Mouse (Mus musculus) neural tube, embryonic 15.5 days (tissue): ENCODE measurements around the gene Pole4. TPM values are rescaled to one million over a fixed set of nuclear protein-coding genes. Genes with fewer than 3 reads are reported as not detected.
A peak's percentile ranks its signal among the peaks of the same experiment; 100 is the strongest.
"Not testable (repeated sequence)": the region's sequence is repeated elsewhere in the genome, so short reads cannot be mapped to it uniquely, and the experiment has no call there.

Experiments used
- ATAC-seq: fragments of 200-750 bp; cut with Nextera tagmentation; 2 replicates; pipeline ENCODE4 v1.8.0; 2017; ENCODE audit warnings: mild to moderate bottlenecking, moderate TSS enrichment, moderate library complexity; ENCODE audit not compliant: low FRiP score
- H3K27ac ChIP-seq: fragments of 300-500 bp; sonication (generic); replicated peaks from 2 replicates; pipeline ENCODE4 v1.5.1; 2015; ENCODE audit warnings: mild to moderate bottlenecking, inconsistent platforms
- H3K27me3 ChIP-seq: fragments of 300-500 bp; sonication (generic); replicated peaks from 2 replicates; pipeline ENCODE4 v1.6.1; 2015; ENCODE audit warnings: inconsistent platforms
- H3K36me3 ChIP-seq: fragments of 300-500 bp; sonication (generic); 2 replicates; pipeline ENCODE4 v1.6.1; 2015; ENCODE audit warnings: inconsistent platforms
- H3K4me1 ChIP-seq: fragments of 300-500 bp; sonication (generic); 2 replicates; pipeline ENCODE4 v1.6.1; 2015; ENCODE audit warnings: inconsistent platforms
- H3K4me2 ChIP-seq: fragments of 300-500 bp; sonication (generic); 2 replicates; pipeline ENCODE4 v1.6.1; 2015; ENCODE audit warnings: inconsistent platforms, mild to moderate bottlenecking, moderate library complexity
- H3K4me3 ChIP-seq: fragments of 300-500 bp; sonication (generic); replicated peaks from 2 replicates; pipeline ENCODE4 v1.5.1; 2015; ENCODE audit warnings: mild to moderate bottlenecking, inconsistent platforms
- H3K9ac ChIP-seq: fragments of 300-500 bp; sonication (generic); replicated peaks from 2 replicates; pipeline ENCODE4 v1.6.1; 2015; ENCODE audit warnings: mild to moderate bottlenecking, inconsistent platforms
- H3K9me3 ChIP-seq: fragments of 300-500 bp; sonication (generic); replicated peaks from 2 replicates; pipeline ENCODE4 v1.6.1; 2016; ENCODE audit warnings: inconsistent platforms
- WGBS: fragments of 180-500 bp; shearing (Covaris S2); methylation state at CpG from one replicate; pipeline ENCODE4 v1.1.7; 2015; ENCODE audit warnings: mixed read lengths; 5-methylcytosine and 5-hydroxymethylcytosine counted together
- polyA plus RNA-seq: library from polyadenylated mRNA; unstranded; fragments of >200 nt; fragmentation: Nextera tagmentation; extraction: Ambion mirVana; gene quantifications from 2 replicates; pipeline ENCODE4 v1.2.1, GENCODE M21; 2015

Gene Pole4
- polyA plus RNA-seq, 1 experiment from 2014 or later, result 150 TPM

DNA sequence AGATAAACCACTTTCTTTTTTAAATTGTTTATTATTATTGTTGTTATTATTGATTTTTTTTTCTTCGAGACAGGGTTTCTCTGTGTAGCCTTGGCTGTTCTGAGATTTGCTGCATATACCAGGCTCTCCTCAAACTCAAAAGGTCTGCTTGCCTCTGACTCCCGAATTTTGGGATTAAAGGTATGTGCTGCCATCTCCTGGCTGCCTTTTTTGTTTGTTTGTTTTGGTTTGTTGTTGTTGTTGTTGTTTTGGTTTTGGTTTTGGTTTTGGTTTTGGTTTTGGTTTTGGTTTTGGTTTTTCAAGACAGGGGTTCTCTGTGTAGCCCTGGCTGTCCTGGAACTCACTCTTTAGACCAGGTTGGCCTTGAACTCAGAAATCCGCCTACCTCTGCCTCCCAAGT is 27.5 kb downstream of the Pole4 start:
- WGBS, result 70% methylated on average over 3 of the region's 3 CpGs
- H3K4me2 ChIP-seq, H3K36me3 ChIP-seq: not testable (repeated sequence)

DNA sequence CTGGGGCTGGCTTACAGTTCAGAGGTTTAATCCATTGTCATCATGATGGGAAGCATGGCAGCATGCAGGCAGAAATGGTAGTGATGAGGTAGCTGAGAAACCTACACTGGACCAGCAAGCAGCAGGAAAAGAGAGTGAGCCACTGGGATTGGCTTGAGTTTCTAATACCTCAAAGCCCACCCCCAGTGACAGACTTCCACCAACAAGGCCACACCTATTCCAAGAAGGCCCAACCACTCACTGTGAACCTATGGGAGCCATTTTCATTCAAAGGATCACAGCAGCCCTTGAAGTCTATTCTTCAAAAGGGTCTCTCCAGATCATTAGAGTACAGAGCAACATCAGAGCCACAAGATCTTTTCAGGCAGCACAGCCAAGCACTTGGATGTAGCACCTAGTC is 38.7 kb downstream of the Pole4 start:
- ATAC-seq, result no peak
- H3K4me3 ChIP-seq, result no peak overlapping the region
- H3K36me3 ChIP-seq, result no peaks in the 10 kb centered on the region
- no peak overlapping the region for H3K4me2 ChIP-seq
- H3K9me3 ChIP-seq, result no peaks in the 10 kb centered on the region
- H3K27me3 ChIP-seq, result no peaks in the 10 kb centered on the region
- H3K4me1 ChIP-seq, result no peaks in the 10 kb centered on the region
- no peak overlapping the region for H3K27ac ChIP-seq
- H3K9ac ChIP-seq, result no peak overlapping the region

More for the DNA sequence above, 27.5 kb downstream of the Pole4 start:
- H3K4me3 ChIP-seq, H3K4me1 ChIP-seq, H3K27me3 ChIP-seq, H3K9me3 ChIP-seq, ATAC-seq, H3K27ac ChIP-seq, H3K9ac ChIP-seq: not testable (repeated sequence)

DNA sequence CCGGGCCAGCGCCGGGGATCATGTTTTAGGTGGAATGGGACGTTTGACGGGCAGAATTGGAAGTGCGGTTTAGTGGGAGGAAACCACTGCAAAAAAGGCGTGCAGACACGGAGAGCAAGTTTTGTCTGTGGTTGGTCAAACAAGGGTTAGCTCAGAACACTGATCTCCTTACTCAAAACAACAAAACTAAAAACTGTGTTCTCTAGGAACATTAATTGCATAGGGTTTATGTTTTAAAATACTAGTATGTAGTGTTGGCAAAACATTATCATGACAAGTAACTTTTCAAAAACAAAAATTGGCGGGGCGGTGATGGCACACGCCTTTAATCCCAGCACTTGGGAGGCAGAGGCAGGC is 52.0 kb downstream of the Pole4 start:
- no peaks in the 10 kb centered on the region for H3K27me3 ChIP-seq
- no peak for ATAC-seq
- peak overlapping the region; percentile 79 for H3K9ac ChIP-seq
- H3K4me3 ChIP-seq, result peak overlapping the region; percentile 72
- H3K27ac ChIP-seq, result peak overlapping the region; percentile 93
- H3K4me1 ChIP-seq, result peaks cover 11% of the 10 kb centered on the region
- H3K4me2 ChIP-seq, result peak overlapping the region; percentile 78
- H3K36me3 ChIP-seq, result no peaks in the 10 kb centered on the region
- WGBS, result 35% methylated on average over 11 of the region's 11 CpGs
- H3K9me3 ChIP-seq, result no peaks in the 10 kb centered on the region

DNA sequence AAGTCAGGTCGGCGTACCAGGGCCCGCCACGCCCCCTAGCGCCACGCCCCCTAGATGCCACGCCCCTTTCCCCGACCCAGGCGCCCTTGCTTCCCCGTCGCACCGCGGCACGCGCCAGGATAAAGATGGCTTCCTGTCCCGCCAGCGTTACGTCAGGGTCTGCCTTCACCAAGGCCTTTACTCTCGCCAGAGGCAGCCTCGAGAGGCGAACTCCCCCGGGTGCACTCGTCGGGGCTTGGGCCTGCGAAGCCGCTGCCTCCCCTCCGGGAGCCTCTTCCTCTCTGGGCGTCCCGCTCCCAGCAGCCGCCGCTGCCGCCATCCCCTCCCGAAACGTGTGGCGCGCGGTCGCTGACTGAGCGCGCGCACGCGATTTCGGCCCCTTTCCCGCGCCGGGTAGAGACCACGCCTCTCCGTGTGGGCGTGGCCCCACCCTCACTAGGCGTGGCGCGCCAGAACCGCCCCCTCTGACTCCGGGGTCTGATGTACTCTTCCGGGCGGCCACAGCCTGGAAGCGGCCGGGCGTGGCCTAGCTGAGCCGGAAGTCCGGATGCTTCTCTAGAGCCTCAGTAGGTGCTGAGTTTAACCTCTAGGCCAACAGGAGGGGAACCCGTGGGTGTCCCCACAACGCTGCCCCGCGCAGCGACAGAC is 52.5 kb downstream of the Pole4 start:
- Histone ChIP-seq H3K4me2 (peak overlapping the region; percentile 78), H3K9ac (peak overlapping the region; percentile 79)
- peak; percentile 99 for ATAC-seq

DNA sequence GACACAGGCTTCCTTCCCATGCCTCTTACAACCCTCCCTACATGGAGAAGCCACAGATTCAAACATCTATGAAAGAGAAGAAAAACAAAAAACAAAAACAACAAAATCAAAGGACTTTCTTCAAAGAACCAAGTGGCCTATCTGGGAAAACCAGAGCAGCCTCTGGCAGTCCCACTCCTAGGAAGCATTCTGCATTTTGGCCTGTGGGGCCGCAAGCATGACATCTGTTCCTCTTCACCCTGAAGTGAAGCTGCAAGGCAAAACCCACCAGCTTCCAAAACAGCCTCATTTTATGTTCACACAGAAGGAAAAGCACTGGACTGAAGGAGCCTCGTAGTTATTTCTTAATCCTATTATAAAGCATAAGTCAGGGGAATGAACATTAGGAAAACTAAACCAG is 56.1 kb downstream of the Pole4 start:
- no peak overlapping the region for H3K4me2 ChIP-seq
- no peak overlapping the region for H3K9ac ChIP-seq
- WGBS, result 78% methylated on average over 2 of the region's 2 CpGs
- H3K27me3 ChIP-seq, result no peaks in the 10 kb centered on the region
- no peak for ATAC-seq
- no peaks in the 10 kb centered on the region for H3K9me3 ChIP-seq
- H3K36me3 ChIP-seq, result no peaks in the 10 kb centered on the region; the same call in 1 of the 2 replicates
- peaks cover 11% of the 10 kb centered on the region for H3K4me1 ChIP-seq
- H3K27ac ChIP-seq, result no peak overlapping the region
- no peak overlapping the region for H3K4me3 ChIP-seq

More for the DNA sequence above, 52.5 kb downstream of the Pole4 start:
- Histone ChIP-seq H3K27me3 (no peaks in the 10 kb centered on the region), H3K4me1 (peaks cover 11% of the 10 kb centered on the region), H3K27ac (peak overlapping the region; percentile 93), H3K9me3 (no peaks in the 10 kb centered on the region), H3K36me3 (no peaks in the 10 kb centered on the region; the same call in 1 of the 2 replicates), H3K4me3 (peak overlapping the region; percentile 72)
- under 1% methylated on average over 65 of the region's 67 CpGs for WGBS

DNA sequence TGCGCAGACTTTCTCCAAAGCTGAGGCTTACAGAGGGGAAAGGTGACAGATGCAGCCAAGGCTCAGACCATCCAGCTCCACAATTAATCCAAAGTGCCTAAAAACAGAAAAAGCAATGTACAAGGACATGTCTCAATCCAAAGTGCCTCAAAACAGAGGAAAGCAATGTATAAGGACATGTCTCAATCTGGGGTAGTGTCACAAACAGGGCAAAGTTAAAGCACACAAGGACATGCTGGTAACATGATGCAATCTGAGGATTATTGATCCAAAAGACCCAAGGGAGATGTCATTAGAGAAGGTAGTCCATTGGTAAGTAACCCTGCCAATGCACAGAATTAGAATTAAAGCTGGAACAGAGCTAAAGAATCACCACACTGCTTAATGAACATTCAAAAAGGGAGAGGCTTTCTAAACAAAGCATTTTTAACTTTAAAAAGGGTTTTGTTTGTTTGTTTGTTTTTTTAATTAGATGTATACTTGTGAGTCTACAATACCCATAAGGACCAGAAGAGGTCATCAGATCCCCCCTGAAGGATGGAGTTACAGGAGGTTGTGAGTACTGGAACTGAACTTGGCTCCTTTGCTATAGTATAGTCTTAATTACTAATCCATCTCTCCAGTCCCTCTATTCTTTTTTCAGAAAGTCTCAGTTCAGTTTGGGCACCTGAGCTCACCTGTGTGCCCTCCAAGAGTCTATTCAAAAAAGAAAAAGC is 57.1 kb downstream of the Pole4 start:
- Histone ChIP-seq H3K4me2 (no peak overlapping the region), H3K4me3 (no peak overlapping the region), H3K36me3 (no peaks in the 10 kb centered on the region; the same call in 1 of the 2 replicates), H3K4me1 (peaks cover 11% of the 10 kb centered on the region), H3K9me3 (no peaks in the 10 kb centered on the region), H3K27me3 (no peaks in the 10 kb centered on the region), H3K9ac (no peak overlapping the region), H3K27ac (no peak overlapping the region)
- 94% methylated on average over 1 of the region's 1 CpGs for WGBS
- ATAC-seq, result no peak

DNA sequence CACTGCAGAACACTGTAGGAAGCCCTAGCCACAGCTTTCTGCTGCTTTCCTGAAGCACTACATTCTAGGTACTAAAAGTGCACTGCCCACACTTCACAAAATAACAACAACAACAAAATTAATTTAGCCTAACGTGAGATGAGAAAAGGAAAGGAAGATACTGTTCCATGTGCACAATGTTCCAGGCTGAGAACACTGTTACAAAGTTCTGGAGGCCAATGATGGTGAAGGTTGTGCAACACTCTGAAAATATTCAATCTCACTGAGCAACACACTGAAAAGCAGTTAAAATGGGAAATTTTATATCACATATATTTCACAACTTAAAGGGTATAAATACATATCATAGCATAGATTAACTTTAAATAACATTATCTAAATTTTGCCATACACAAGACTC is 58.2 kb downstream of the Pole4 start:
- Histone ChIP-seq H3K27me3 (no peaks in the 10 kb centered on the region), H3K36me3 (no peaks in the 10 kb centered on the region; the same call in 1 of the 2 replicates), H3K4me2 (no peak overlapping the region), H3K9ac (no peak overlapping the region), H3K27ac (no peak overlapping the region), H3K4me3 (no peak overlapping the region), H3K4me1 (peaks cover 7% of the 10 kb centered on the region), H3K9me3 (no peaks in the 10 kb centered on the region)
- WGBS, result 96% methylated on average over 1 of the region's 1 CpGs
- ATAC-seq, result no peak

DNA sequence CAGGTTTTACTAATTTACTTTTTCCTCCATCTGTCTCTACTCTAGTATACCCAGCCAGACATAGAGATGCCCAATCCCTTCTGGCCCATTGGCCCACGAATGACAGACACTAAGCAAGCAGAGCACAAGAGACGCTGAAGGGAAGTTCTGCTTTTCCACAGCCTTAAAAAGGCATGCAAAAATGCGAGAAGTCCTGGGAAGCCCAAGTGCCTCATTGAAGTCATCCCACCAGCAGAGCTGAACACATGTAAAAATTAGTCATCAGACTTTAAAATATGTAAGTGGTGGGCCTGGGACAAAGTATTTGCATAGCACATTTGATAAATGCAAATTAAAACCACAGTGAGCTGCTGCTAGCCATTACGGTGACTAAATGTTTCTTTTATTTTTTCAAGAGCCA is 65.1 kb downstream of the Pole4 start:
- no peaks in the 10 kb centered on the region for H3K36me3 ChIP-seq
- no peak overlapping the region for H3K27ac ChIP-seq
- no peaks in the 10 kb centered on the region for H3K9me3 ChIP-seq
- WGBS, result 65% methylated on average over 4 of the region's 4 CpGs
- no peak overlapping the region for H3K9ac ChIP-seq
- no peaks in the 10 kb centered on the region for H3K4me1 ChIP-seq
- no peak overlapping the region for H3K4me3 ChIP-seq
- H3K4me2 ChIP-seq, result no peak overlapping the region
- ATAC-seq, result no peak
- H3K27me3 ChIP-seq, result no peaks in the 10 kb centered on the region

DNA sequence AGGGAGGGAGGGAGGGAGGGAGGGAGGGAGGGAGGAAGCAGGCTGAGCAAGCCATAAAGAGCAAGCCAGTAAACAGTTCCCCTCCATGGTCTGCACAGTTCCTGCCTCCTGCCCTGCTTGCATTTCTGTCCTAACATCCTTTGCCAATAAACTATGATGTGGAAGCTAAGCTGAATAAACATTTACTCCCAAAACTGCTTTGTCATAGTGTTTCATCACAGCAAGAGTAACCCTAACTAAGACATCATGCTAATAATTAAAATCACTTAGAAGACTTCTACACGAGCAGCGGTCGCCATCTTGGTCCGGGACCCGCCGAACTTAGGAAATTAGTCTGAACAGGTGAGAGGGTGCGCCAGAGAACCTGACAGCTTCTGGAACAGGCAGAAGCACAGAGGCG is 79.8 kb downstream of the Pole4 start:
- ATAC-seq, H3K27ac ChIP-seq, H3K4me1 ChIP-seq, H3K4me3 ChIP-seq, H3K27me3 ChIP-seq, H3K36me3 ChIP-seq, H3K9me3 ChIP-seq, H3K9ac ChIP-seq, H3K4me2 ChIP-seq: not testable (repeated sequence)
- WGBS, result 97% methylated on average over 7 of the region's 8 CpGs

DNA sequence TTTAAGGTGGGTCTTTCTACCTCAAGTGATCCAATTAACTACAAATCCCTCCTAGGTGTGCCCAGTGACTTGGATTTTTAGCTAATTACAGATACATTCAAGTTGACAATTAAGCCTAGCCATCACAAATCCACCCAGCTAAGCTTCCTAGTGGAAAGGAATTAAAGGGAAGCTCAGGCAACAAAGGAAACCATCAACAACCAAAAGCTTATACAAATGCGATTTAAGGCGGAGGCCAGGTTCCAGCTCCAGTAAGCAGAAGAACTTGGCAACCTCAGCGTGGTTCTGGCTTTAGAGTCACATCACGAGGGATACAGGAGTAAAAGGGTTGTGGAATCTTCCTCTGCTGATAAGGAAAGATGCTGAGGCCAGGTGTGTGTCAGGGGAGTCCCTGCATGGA is 92.0 kb downstream of the Pole4 start:
- Histone ChIP-seq H3K9me3 (no peaks in the 10 kb centered on the region), H3K27ac (no peak overlapping the region), H3K4me2 (no peak overlapping the region), H3K9ac (no peak overlapping the region), H3K4me1 (peaks cover 11% of the 10 kb centered on the region), H3K4me3 (no peak overlapping the region), H3K27me3 (no peaks in the 10 kb centered on the region), H3K36me3 (no peaks in the 10 kb centered on the region)
- WGBS, result 74% methylated on average over 4 of the region's 4 CpGs
- no peak for ATAC-seq

DNA sequence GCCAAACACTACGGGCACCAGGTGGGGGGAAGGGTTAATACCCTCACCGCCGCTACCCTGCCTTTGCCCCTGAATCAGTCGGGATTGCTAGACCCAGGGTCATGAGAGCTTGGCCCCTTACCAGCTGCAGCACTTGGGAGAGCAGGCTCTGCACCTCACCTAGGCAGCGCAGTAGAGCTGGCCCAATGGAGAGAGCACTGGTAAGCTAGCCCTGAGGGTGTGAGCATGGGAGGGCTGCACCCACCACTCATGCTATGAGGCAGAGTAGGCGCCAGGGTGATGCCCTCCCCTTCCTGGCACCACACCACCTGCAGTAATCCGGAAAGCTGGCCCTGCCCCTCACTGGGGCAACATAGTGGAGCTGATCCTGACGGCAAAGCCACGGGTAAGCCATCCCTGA is 94.1 kb downstream of the Pole4 start:
- Histone ChIP-seq H3K4me2 (no peak overlapping the region), H3K27me3 (no peaks in the 10 kb centered on the region), H3K27ac (no peak overlapping the region), H3K4me1 (peaks cover 11% of the 10 kb centered on the region), H3K9ac (no peak overlapping the region), H3K36me3 (no peaks in the 10 kb centered on the region), H3K9me3 (no peaks in the 10 kb centered on the region), H3K4me3 (no peak overlapping the region)
- no peak for ATAC-seq
- WGBS, result 83% methylated on average over 9 of the region's 9 CpGs

DNA sequence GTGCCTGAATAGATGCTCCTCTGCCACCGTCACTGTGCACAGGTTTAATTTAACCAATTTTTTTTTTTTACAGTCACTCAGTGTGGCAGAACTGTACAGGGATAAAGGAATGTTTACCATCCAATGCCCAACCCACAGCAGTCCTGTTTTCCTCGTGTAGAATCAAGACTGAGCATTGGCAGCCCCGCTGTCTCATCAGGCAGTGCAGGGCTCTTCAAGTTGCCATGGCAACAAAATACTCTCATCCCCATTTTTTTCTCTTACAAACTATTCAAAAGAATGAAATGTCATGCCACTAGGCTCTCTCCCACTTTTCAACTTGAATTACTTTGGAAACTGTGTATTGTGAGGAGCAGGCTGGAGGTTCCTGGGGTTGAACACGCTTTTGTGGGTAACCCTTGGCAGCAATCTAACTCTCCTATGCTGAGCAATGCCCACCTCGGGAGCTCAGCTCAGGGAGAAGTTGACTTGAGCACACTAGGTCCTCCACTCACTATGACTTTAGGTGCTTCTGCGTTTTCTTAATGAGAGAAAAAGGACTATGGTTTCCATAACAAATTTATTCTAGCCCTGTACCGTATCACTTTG is 95.7 kb downstream of the Pole4 start:
- WGBS, result 46% methylated on average over 7 of the region's 7 CpGs
- H3K9ac ChIP-seq, result no peak overlapping the region
- no peaks in the 10 kb centered on the region for H3K27me3 ChIP-seq
- no peak overlapping the region for H3K4me3 ChIP-seq
- H3K36me3 ChIP-seq, result no peaks in the 10 kb centered on the region
- H3K4me1 ChIP-seq, result peaks cover 17% of the 10 kb centered on the region
- H3K9me3 ChIP-seq, result no peaks in the 10 kb centered on the region
- 0 out of 2 replicates have a peak overlapping the region, but pooled peaks have one; percentile 3 for H3K4me2 ChIP-seq
- H3K27ac ChIP-seq, result peak overlapping the region; percentile 60
- ATAC-seq, result peak; percentile 75
